Mouse (Mus musculus): ENCODE measurements around the gene Sh3rf3.
A peak's percentile ranks its signal among the peaks of the same experiment; 100 is the strongest.

Sh3rf3 gene

GRCm38 (mm10) chr10:58854548-58855198 is 41.5 kb downstream of the Sh3rf3 start:
- no peak for DNase-seq (ENCODE audit: low read depth, low spot score)

GRCm38 (mm10) chr10:58855199-58855751 is 42.1 kb downstream of the Sh3rf3 start:
- no peak for DNase-seq (ENCODE audit: low read depth, low spot score)

- no peak for DNase-seq (ENCODE audit: low read depth, low spot score)
Observed at GRCm38 (mm10) chr10:58855814-58856213, 42.7 kb downstream of the Sh3rf3 start.

- no peak for DNase-seq (ENCODE audit: low read depth, low spot score)
Observed at GRCm38 (mm10) chr10:58856742-58857141, 43.6 kb downstream of the Sh3rf3 start.

GRCm38 (mm10) chr10:58864735-58865134 is 51.6 kb downstream of the Sh3rf3 start:
- DNase-seq (ENCODE audit: low read depth, low spot score): no peak

- no peak for DNase-seq (ENCODE audit: low read depth, low spot score)
Observed at GRCm38 (mm10) chr10:58867536-58867935, 54.4 kb downstream of the Sh3rf3 start.

- DNase-seq (ENCODE audit: low read depth, low spot score): no peak
Observed at GRCm38 (mm10) chr10:58869836-58870235, 56.7 kb downstream of the Sh3rf3 start.

- DNase-seq (ENCODE audit: low read depth, low spot score): no peak
Observed at GRCm38 (mm10) chr10:58871149-58871820, 58.1 kb downstream of the Sh3rf3 start.

GRCm38 (mm10) chr10:58871821-58872577 is 58.8 kb downstream of the Sh3rf3 start:
- no peak for DNase-seq (ENCODE audit: low read depth, low spot score)

- DNase-seq (ENCODE audit: low read depth, low spot score): no peak
Observed at GRCm38 (mm10) chr10:58877835-58878234, 64.7 kb downstream of the Sh3rf3 start.

- no peak for DNase-seq (ENCODE audit: low read depth, low spot score)
Observed at GRCm38 (mm10) chr10:58878636-58879035, 65.5 kb downstream of the Sh3rf3 start.

GRCm38 (mm10) chr10:58882741-58883140 is 69.6 kb downstream of the Sh3rf3 start:
- DNase-seq (ENCODE audit: low read depth, low spot score): no peak

- DNase-seq (ENCODE audit: low read depth, low spot score): no peak
Observed at GRCm38 (mm10) chr10:58885351-58885750, 72.2 kb downstream of the Sh3rf3 start.

- DNase-seq (ENCODE audit: low read depth, low spot score): no peak
Observed at GRCm38 (mm10) chr10:58885816-58886215, 72.7 kb downstream of the Sh3rf3 start.

GRCm38 (mm10) chr10:58890671-58891439 is 77.7 kb downstream of the Sh3rf3 start:
- no peak for DNase-seq (ENCODE audit: low read depth, low spot score)

GRCm38 (mm10) chr10:58895431-58895830 is 82.3 kb downstream of the Sh3rf3 start:
- DNase-seq (ENCODE audit: low read depth, low spot score): no peak

GRCm38 (mm10) chr10:58897009-58897543 is 83.9 kb downstream of the Sh3rf3 start:
- DNase-seq (ENCODE audit: low read depth, low spot score): no peak

- no peak for DNase-seq (ENCODE audit: low read depth, low spot score)
Observed at GRCm38 (mm10) chr10:58905253-58905652, 92.1 kb downstream of the Sh3rf3 start.

GRCm38 (mm10) chr10:58907001-58907443 is 93.9 kb downstream of the Sh3rf3 start:
- no peak for DNase-seq (ENCODE audit: low read depth, low spot score)

- peak; percentile 18 for DNase-seq (ENCODE audit: low read depth, low spot score)
Observed at GRCm38 (mm10) chr10:58908451-58908850, 95.3 kb downstream of the Sh3rf3 start.

Data from WW6 (cell line).